Mouse (Mus musculus) ES-Bruce4 (cell line): ENCODE results near the gene Adamtsl4. TPM values are rescaled to one million over a fixed set of nuclear protein-coding genes. Genes with fewer than 3 reads are reported as not detected.

ENCODE experiments used
- H3K27ac ChIP-seq: 2 replicates; pipeline ENCODE4 v1.5.1; 2012; ENCODE audit warnings: low read length, inconsistent platforms; ENCODE audit not compliant: insufficient read depth
- H3K27me3 ChIP-seq: 2 replicates; pipeline ENCODE4 v1.6.1; 2012; ENCODE audit warnings: mild to moderate bottlenecking, low read length, inconsistent platforms; ENCODE audit not compliant: control insufficient read depth, poor library complexity, insufficient read depth, severe bottlenecking
- H3K36me3 ChIP-seq: 2 replicates; pipeline ENCODE4 v1.6.1; 2012; ENCODE audit warnings: inconsistent platforms, mild to moderate bottlenecking, low read length, moderate library complexity; ENCODE audit not compliant: control insufficient read depth, poor library complexity, insufficient read depth, severe bottlenecking
- H3K4me1 ChIP-seq: one replicate; pipeline ENCODE4 v1.8.1; 2011; ENCODE audit warnings: low read length; ENCODE audit not compliant: control insufficient read depth, insufficient read depth
- H3K4me3 ChIP-seq: 2 replicates; pipeline ENCODE4 v1.5.1; 2011; ENCODE audit warnings: low read depth, mild to moderate bottlenecking, low read length
- H3K9ac ChIP-seq: 2 replicates; pipeline ENCODE4 v1.6.1; 2012; ENCODE audit warnings: low read depth, mild to moderate bottlenecking, inconsistent platforms; ENCODE audit not compliant: poor library complexity, severe bottlenecking
- H3K9me3 ChIP-seq: replicated peaks from 2 replicates; pipeline ENCODE4 v1.6.1; 2012; ENCODE audit warnings: mild to moderate bottlenecking, low read length, inconsistent platforms; ENCODE audit not compliant: control insufficient read depth, poor library complexity, insufficient read depth, severe bottlenecking
- CTCF ChIP-seq: IDR thresholded peaks from one replicate; pipeline ENCODE4 v1.8.1; 2011; ENCODE audit warnings: low read depth, low read length
- EP300 ChIP-seq: IDR thresholded peaks from 2 replicates; pipeline ENCODE4 v1.6.1; 2011; ENCODE audit warnings: low read depth, low read length; ENCODE audit not compliant: insufficient read depth
- POLR2A ChIP-seq: IDR thresholded peaks from one replicate; pipeline ENCODE4 v1.8.1; 2011; ENCODE audit warnings: low read length; ENCODE audit not compliant: insufficient read depth
- polyA plus RNA-seq: library from polyadenylated mRNA; stranded (reverse); fragments of >200 nt; gene quantifications from 2 replicates; pipeline ENCODE4 v1.2.4, GENCODE M21; 2011; ENCODE audit warnings: low read depth; ENCODE audit not compliant: missing spikeins, insufficient read depth, insufficient read length

Adamtsl4 gene
- polyA plus RNA-seq, 1 experiment = 10.1 TPM

- TF ChIP-seq CTCF (no peak), POLR2A (no peak), EP300 (no peak)
- no peaks in the 10 kb centered on the region for H3K27me3 ChIP-seq
- H3K9me3 ChIP-seq = no peaks in the 10 kb centered on the region
- no peaks in the 10 kb centered on the region for H3K36me3 ChIP-seq
- no peak overlapping the region for H3K27ac ChIP-seq
- H3K9ac ChIP-seq = no peak overlapping the region
- peaks cover 8% of the 10 kb centered on the region for H3K4me1 ChIP-seq
- H3K4me3 ChIP-seq = no peak overlapping the region
Observed at GRCm38 (mm10) chr3:95689940-95690339, 2.2 kb upstream of the Adamtsl4 start.

DNA sequence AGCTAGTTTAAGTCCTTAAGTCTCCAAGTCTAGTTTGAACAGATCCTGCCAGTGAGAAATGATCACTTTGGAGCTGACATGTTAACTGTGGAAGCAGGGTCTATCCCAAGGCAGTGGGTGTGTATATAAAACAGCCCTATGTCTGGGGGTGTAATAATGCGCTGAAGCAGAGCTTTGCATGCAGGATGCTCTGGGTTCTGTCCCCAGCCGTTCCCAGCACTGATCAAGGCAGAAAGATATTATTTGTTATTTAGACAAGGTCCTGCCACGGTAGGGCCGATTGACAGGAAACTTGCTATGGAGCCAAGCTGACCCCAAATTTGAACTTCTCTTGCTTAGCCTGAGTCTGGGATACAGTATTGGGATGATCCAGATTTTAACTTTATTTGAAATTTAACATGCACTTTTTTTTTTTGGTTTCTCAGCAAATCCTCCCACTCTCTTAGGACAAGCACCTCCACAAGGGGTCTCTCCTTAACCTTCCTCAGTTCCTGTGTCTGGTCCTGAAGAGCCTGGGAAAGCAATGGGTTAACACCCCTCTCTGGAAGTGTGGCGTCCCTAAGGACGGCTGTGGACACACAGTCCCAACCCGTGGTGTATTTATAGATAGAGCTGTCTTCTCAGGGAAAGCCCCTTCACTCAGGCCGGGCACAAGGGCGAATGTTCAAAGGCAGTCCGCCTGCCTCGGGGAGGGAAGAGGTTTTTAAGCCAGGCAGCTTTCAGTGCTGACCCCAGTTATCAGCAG, 1.6 kb upstream of the Adamtsl4 start:
- Histone ChIP-seq H3K9me3 (no peaks in the 10 kb centered on the region), H3K9ac (no peak overlapping the region), H3K36me3 (no peaks in the 10 kb centered on the region), H3K27me3 (no peaks in the 10 kb centered on the region), H3K27ac (no peak overlapping the region), H3K4me3 (no peak overlapping the region), H3K4me1 (peaks cover 10% of the 10 kb centered on the region)
- TF ChIP-seq EP300 = no peak
- no peak for TF ChIP-seq CTCF
- TF ChIP-seq POLR2A = no peak

- Histone ChIP-seq H3K4me1 (peaks cover 10% of the 10 kb centered on the region), H3K36me3 (no peaks in the 10 kb centered on the region), H3K9me3 (no peaks in the 10 kb centered on the region), H3K27me3 (no peaks in the 10 kb centered on the region), H3K4me3 (peak overlapping the region; percentile 56), H3K27ac (no peak overlapping the region), H3K9ac (0 out of 2 replicates have a peak overlapping the region, but pooled peaks have one; percentile 62)
- TF ChIP-seq EP300 = no peak
- no peak for TF ChIP-seq POLR2A
- TF ChIP-seq CTCF = no peak
Observed at GRCm38 (mm10) chr3:95687168-95687523, 571 bp downstream of the Adamtsl4 start.

DNA sequence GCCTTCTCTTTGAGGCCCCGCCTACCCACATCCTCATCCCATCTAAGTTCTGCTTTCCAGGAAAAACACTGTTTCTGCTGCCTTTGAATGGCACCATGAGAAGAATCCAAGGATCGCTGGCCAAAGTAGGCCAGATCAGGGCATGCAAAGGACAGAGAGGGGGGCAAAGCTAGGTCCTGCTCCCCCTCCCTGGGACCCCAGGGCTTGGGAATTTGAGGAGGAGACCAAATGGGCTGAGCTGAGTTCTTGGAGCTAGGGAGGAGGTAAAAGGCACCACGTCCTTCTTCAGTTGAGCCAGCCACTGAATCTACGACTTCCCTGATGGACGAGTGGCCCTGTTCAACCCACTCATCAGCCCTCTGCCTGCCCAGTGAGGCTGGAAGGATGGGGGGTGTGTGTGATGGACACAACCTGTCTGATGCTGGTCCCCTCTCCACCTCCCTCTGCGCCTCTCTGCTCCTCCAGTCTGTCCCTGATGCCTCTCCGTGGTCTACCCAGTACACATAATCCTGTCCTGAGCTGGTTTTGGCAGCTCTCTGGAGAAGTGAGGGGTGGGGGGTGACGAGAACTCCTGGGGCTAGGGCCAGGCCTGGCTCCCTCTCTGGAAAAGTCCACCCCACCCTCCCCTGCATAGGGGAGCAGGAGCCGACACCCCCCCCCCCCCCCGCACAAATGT, 1.1 kb downstream of the Adamtsl4 start:
- Histone ChIP-seq H3K4me1 (peaks cover 10% of the 10 kb centered on the region), H3K9me3 (no peaks in the 10 kb centered on the region), H3K27ac (no peak overlapping the region), H3K4me3 (no peak overlapping the region), H3K36me3 (no peaks in the 10 kb centered on the region), H3K9ac (no peak overlapping the region), H3K27me3 (no peaks in the 10 kb centered on the region)
- TF ChIP-seq POLR2A = no peak
- TF ChIP-seq CTCF = no peak
- TF ChIP-seq EP300 = no peak

DNA sequence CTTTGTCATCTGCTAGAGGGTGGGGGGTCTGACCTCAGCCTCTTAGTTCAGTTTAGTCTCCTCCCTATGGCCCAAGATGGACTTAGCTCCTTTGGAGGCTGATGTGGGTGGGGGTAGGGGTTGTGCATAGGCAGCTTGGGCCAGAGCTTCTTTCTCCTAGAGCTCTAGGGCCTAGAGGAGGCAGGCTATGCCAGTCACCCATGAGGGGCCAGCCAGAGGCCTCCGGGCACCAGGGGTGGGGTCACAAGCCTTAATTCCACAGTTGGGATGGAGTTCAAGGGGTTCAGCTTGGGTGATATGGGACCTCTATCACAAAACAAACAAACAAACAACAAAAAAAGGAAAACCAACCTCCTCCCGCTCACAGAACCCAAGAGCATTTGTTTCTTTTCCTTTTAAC, 2.0 kb downstream of the Adamtsl4 start:
- TF ChIP-seq EP300 (no peak), CTCF (no peak)
- H3K4me1 ChIP-seq = peaks cover 15% of the 10 kb centered on the region
- H3K27ac ChIP-seq = no peak overlapping the region
- no peaks in the 10 kb centered on the region for H3K9me3 ChIP-seq
- H3K9ac ChIP-seq = no peak overlapping the region
- no peak overlapping the region for H3K4me3 ChIP-seq
- no peaks in the 10 kb centered on the region for H3K27me3 ChIP-seq
- no peaks in the 10 kb centered on the region for H3K36me3 ChIP-seq

DNA sequence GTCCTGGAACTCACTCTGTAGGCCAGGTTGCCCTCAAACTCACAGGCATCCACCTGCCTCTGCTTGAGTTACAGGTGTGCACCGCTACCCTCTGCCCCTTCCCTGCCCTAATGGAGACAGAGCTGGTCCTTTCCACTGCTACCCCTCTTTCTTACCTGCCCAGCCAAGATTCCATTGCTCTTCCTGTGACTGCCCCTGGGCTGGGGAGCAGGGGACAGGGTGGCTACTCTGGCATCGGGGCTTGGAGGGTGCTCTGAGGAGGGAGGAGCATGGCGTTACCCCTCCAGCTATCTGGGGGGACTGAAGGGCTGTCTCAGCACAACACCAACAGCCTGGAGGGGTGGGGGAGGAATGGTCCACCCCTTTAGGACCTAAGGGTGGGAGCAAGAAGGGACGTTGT, 2.4 kb downstream of the Adamtsl4 start:
- no peak overlapping the region for H3K27ac ChIP-seq
- H3K9me3 ChIP-seq = no peaks in the 10 kb centered on the region
- no peak overlapping the region for H3K4me3 ChIP-seq
- peaks cover 15% of the 10 kb centered on the region for H3K4me1 ChIP-seq
- no peaks in the 10 kb centered on the region for H3K36me3 ChIP-seq
- no peak overlapping the region for H3K9ac ChIP-seq
- H3K27me3 ChIP-seq = no peaks in the 10 kb centered on the region
- TF ChIP-seq EP300 = no peak
